Mouse (Mus musculus): ENCODE measurements at regions not wholly inside any gene's neighbourhood (a gene's known extent, or its start where the extent isn't known, plus 50 kb on each side); places are given as distances from the start of the nearest gene placed in this dataset.

- TF ChIP-seq CTCF (IDR thresholded peaks at IDR 0.05; ENCODE audit: low read depth) (no peak), EP300 (IDR thresholded peaks at IDR 0.05; ENCODE audit: low read depth) (no peak)
These were observed 111.4 kb downstream of the Cep44 start for GRCm38 (mm10) chr8:56439417-56439816.
